Mouse (Mus musculus): ENCODE data around the gene Cyb5d1. TPM values are rescaled to one million over a fixed set of nuclear protein-coding genes. Genes with fewer than 3 reads are reported as not detected.

Gene Cyb5d1
- 10 to 100 TPM; 18.8 to 22.3 TPM for total RNA-seq (2021)
- long read RNA-seq, experiment 1, transcript Cyb5d1-201 (4 exons, 753 nt) = major isoform, 13 of 15 reads
- long read RNA-seq, experiment 1, partial matches to known transcripts = 0 of 15 reads
- long read RNA-seq, experiment 1, other reads (novel, unspliced or antisense) = 2 of 15 reads
- long read RNA-seq, experiment 2, transcript Cyb5d1-201 (4 exons, 753 nt) = major isoform, 8 of 10 reads
- long read RNA-seq, experiment 2, partial matches to known transcripts = 0 of 10 reads
- long read RNA-seq, experiment 2, other reads (novel, unspliced or antisense) = 2 of 10 reads

- DNase-seq = peak; percentile 83
Observed at GRCm38 (mm10) chr11:69395235-69395633, at the start of gene Cyb5d1, which contains the start of gene Naa38. TSS of gene Cyb5d1 (minus strand) at chr11:69395631. TSS of gene Naa38 (plus strand) at chr11:69395487.

DNA sequence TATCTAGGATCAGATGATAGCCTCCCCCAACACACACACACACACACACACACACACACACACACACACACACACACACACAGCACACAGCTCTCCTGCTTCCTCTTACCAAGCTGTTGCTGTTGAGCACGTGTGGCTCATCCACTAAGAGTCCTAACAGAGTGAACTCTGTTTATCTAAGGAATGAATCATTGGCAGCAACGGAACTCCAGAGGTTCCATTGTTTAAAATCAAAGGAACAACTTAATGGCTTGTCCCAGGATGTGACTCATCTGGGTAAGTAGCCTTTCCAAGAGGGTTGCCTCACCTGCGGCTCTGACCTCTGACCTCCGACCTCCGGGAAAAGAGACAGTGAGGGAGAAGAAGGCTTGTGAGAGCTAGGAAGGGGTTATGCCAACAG is 47.9 kb upstream of the Cyb5d1 start:
- DNase-seq = no peak

DNA sequence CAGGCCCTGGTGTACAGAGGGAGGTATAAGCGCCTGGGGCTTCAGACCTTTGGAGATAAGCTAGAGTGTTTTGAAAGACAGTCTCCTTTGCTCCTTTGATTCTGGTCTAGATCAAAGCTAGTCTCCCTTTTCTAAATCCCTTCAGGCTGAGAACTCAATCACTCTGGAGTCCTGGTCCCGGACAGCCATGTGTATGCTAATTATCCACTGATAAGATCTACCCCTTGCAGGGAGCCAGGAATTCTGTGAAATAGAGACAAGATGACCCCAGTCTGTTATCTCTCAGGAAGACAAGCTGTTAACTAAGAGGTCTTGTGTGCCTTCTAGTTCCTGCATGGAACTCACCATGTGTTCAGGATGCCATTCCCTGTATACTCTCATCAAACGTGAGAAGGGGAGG is 41.9 kb upstream of the Cyb5d1 start:
- DNase-seq = no peak

DNA sequence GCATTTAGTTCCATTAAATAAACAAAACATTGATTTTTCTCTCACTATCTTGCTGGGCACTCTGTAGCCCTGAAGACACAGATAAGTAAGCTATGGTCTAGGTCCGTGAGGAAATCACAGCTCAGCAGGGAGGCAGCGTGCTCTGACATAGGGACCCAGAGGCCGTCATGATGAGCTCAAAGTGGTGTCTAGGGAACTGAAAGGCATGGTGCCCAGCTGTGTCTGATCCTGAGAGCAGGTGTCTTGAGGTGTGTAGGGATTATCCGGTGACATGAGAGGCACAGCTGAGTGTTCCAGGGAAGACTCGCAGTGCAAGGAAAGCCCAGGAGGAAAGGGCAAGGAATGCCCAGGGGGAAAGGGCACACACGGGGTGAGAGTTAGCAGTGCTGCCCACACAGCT is 37.8 kb upstream of the Cyb5d1 start:
- no peak for DNase-seq

GRCm38 (mm10) chr11:69432640-69432982 is 37.2 kb upstream of the Cyb5d1 start:
- DNase-seq = no peak

DNA sequence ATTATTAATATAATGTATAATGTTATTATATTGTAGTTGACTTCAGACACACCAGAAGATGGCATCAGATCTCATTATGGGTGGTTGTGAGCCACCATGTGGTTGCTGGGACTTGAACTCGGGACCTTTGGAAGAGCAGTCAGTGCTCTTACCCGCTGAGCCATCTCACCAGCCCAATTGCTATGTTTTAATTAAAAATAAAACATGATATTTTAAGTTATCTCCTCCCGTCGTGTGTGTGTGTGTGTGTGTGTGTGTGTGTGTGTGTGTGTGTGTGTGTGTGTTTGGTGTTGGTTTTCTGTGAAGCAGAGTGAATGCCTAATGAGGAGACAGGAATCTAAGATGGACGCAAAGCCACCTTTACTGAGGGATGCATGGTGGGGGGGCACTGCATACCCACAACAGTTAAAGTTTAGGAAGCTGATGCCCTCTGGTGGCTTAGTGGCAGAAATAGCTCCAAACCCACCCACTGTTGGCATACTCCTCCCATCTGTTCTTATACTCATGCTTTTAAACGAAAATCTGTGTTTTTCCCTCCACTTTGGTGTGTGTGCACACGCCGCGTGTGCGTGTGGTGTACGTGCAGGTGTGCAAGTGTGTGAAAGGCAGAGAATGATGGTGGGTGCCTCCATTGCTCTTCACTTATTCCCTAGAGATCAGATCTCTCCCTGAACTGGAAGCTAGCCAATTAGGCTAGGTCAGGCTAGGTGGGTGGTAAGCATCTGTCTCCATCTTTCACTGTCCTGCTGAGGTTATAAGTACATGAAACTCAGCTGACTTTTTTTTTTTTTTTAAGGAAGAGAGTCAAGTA is 36.6 kb upstream of the Cyb5d1 start:
- DNase-seq = peak; percentile 41

- no peak for DNase-seq
Observed at GRCm38 (mm10) chr11:69430631-69431030, 35.2 kb upstream of the Cyb5d1 start.

- DNase-seq = no peak
Observed at GRCm38 (mm10) chr11:69429313-69429712, 33.9 kb upstream of the Cyb5d1 start.

GRCm38 (mm10) chr11:69428751-69429150 is 33.3 kb upstream of the Cyb5d1 start:
- DNase-seq = no peak

- no peak for DNase-seq
Observed at GRCm38 (mm10) chr11:69426246-69426645, 30.8 kb upstream of the Cyb5d1 start.

DNA sequence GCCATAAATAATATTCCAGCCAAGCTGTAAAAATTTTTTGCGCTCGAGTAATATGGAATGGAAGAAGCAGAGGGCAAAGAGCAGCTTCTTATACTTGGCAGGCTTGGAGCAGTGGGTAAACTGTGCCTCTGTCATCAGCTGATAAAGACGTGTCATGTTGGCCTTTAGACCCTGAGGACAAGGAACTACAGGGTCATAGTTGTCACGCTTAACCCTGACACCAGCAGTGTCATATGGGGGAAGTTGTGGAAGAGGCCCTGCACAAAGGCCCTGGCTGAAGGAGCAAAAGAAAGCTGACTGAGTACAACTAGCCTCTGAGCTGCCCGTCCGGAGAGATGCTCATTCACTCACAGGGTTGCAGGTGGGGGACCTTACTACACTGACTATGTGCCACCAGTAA is 28.5 kb upstream of the Cyb5d1 start:
- DNase-seq = no peak

GRCm38 (mm10) chr11:69422842-69423241 is 27.4 kb upstream of the Cyb5d1 start:
- no peak for DNase-seq

DNA sequence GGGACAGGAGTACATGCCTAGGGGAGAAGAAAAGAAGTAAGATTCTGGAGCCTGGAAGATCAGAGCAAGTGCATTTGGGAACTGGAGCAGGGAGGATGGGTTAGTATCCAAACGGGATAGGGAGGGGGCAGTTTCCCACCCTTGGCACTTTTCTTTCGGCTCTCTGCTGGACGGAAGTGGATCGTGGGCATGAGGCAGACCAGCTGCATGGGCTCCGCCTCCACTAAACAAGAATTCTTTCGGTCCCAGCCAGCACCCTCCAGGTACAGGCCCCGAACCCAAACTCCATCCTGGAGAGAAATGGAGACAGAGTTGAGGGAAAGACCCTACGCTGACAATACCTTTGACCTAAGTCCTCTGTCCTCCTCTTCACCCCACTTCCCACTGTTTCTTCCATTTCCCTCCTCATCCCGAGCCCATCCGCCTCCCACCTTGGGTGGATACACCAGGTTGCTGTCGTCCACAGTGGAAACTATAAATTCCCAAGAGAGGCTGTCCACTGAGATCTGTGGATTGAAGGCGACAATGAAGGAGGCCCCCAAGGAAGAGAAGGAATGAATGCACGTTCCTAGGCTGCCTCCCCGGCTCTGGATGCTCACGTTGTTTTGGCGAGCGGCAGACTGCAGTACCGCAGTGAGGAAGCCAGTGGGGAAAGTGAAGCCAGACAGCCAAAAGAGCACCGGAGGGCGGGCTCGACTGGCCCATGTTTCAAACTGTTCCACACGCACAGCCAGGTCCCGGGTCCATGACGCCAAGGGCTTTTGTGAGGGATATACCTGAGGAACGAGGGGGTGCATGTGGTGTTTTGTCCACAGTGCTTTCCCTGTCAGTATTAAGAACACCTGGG is 25.9 kb upstream of the Cyb5d1 start:
- no peak for DNase-seq

- no peak for DNase-seq
Observed at GRCm38 (mm10) chr11:69420554-69421000, 25.1 kb upstream of the Cyb5d1 start.

- peak; percentile 55 for DNase-seq
Observed at GRCm38 (mm10) chr11:69419813-69420553, 24.6 kb upstream of the Cyb5d1 start.

GRCm38 (mm10) chr11:69419443-69419812 is 24.0 kb upstream of the Cyb5d1 start:
- DNase-seq = no peak

DNA sequence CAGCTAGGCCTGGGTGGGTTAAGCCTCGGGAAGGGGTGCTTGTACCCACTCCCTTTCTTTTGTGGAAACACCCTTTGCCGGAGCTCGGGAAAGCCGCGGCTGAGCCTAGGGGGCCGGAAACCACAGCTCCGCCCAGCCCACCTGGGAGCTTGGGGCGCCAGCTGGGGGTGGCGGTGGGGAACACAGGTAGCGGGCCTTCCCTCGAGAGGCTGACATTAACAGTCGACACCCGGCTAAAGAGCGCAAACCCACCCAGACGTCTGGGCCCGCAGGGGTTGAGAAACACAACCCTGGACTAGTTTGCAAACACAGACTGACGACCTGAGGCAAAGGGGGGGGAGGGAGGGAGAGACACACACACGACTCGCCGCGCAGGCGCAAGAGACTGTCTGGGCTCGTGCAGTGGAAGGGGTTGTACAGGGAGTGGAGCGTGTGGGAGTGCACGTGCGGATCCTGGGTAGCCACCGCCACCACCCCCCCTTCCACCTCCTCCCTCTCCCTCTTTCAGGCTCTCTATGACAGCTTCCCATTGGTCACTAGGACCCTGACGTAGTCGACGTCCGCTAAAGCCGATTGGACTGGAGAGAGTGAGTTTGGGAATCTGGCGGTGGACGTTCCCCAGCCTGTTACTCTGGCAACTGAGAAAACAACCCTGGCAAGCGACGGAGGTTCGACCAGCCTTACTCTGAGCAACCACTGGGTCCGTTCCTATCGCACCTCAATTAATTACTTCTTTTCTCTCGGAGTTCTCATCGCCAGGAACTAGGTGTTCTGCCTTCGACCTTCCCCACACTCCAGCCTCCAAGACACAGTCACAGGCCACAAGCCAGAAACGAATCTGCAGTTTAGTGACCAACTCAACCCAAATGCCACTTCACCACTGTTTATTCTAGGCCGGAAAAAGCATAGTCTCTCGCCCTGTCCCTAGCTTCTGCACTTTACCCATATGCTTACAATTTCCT is 23.3 kb upstream of the Cyb5d1 start:
- DNase-seq = peak; percentile 87

- DNase-seq = peak; percentile 98
Observed at GRCm38 (mm10) chr11:69417449-69418384, 22.3 kb upstream of the Cyb5d1 start.

DNA sequence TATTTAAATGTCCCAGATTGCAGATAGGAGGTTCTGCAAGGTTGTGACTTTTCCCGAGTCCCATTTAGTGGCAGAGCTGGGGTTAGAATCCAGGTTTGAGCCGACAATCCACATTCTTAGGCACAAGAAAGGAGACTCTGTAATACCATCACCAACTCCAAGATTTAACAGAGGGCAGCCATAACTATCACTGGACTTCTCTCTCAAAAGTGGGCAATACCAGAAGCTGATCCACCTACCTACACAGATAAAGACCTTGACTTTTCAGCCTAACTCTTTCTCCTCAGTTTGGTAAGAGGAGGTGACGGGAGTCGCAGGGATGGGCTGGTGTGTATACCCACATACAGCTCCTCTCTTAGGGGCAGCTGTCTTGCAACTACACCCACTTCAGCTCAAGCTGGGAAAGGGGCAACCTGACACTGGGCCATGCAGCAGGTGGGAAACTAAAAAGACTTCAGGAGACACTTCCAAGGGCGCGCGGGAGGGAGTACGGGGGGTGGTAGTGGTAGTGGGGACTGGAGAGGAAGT is 21.6 kb upstream of the Cyb5d1 start:
- DNase-seq = no peak
